Mouse (Mus musculus): ENCODE results near the gene Osgep. TPM values are rescaled to one million over a fixed set of nuclear protein-coding genes. Genes with fewer than 3 reads are reported as not detected.
A peak's percentile ranks its signal among the peaks of the same experiment; 100 is the strongest.
"Not testable (repeated sequence)": the region's sequence is repeated elsewhere in the genome, so short reads cannot be mapped to it uniquely, and the experiment has no call there.

Gene Osgep
- polyA plus RNA-seq, 1 experiment: 54.6 TPM

- H3K27ac ChIP-seq (ENCODE audit: insufficient read depth, low read depth, low read length): peak overlapping the region; percentile 89
- TF ChIP-seq CTCF (conservative IDR thresholded peaks at IDR 0.05; ENCODE audit: insufficient read depth, insufficient read length, low read depth, low read length): 0 out of 2 replicates have a peak, but pooled peaks have one; percentile 14
- not testable (repeated sequence) for H3K36me3 ChIP-seq (ENCODE audit: control insufficient read depth, insufficient read depth, low read length); DNase-seq; H3K4me1 ChIP-seq (ENCODE audit: control insufficient read depth, insufficient read depth, low read length); H3K27me3 ChIP-seq (replicated peaks; ENCODE audit: control insufficient read depth, insufficient read depth, low read length)
- 2% methylated on average over 15 of the region's 15 CpGs for WGBS
- peak overlapping the region; percentile 98 for H3K4me3 ChIP-seq (ENCODE audit: insufficient read depth, low read depth, low read length)
Observed at GRCm38 (mm10) chr14:50944668-50945033, 20.0 kb upstream of the Osgep start.

- Histone ChIP-seq H3K27me3 (replicated peaks; ENCODE audit: control insufficient read depth, insufficient read depth, low read length) (no peaks in the 10 kb centered on the region), H3K4me1 (ENCODE audit: control insufficient read depth, insufficient read depth, low read length) (peaks cover 3% of the 10 kb centered on the region; the same call in 1 of the 2 replicates), H3K27ac (ENCODE audit: insufficient read depth, low read depth, low read length) (peak within 1 kb of the TSS; percentile 89), H3K4me3 (ENCODE audit: insufficient read depth, low read depth, low read length) (peak within 1 kb of the TSS; percentile 98), H3K36me3 (ENCODE audit: control insufficient read depth, insufficient read depth, low read length) (no peaks in the 10 kb centered on the region)
- TF ChIP-seq POLR2A (IDR thresholded peaks at IDR 0.05; ENCODE audit: low read depth, low read length) (peak; percentile 99), CTCF (conservative IDR thresholded peaks at IDR 0.05; ENCODE audit: insufficient read depth, insufficient read length, low read depth, low read length) (peak; percentile 40)
- peak; percentile 98 for DNase-seq
- WGBS: 13% methylated on average over 31 of the region's 31 CpGs
Observed at GRCm38 (mm10) chr14:50943932-50944667, 19.4 kb upstream of the Osgep start, which contains the start of gene Gm49342. Gm49342 (plus strand) TSS chr14:50944517.

- no peaks in the 10 kb centered on the region for H3K27me3 ChIP-seq (replicated peaks; ENCODE audit: control insufficient read depth, insufficient read depth, low read length)
- no peak for DNase-seq
- no peak for TF ChIP-seq POLR2A (IDR thresholded peaks at IDR 0.05; ENCODE audit: low read depth, low read length)
- H3K4me3 ChIP-seq (ENCODE audit: insufficient read depth, low read depth, low read length): no peak overlapping the region
- H3K36me3 ChIP-seq (ENCODE audit: control insufficient read depth, insufficient read depth, low read length): no peaks in the 10 kb centered on the region
- H3K4me1 ChIP-seq (ENCODE audit: control insufficient read depth, insufficient read depth, low read length): peaks cover 2% of the 10 kb centered on the region; the same call in 1 of the 2 replicates
- 38% methylated on average over 2 of the region's 2 CpGs for WGBS
- H3K27ac ChIP-seq (ENCODE audit: insufficient read depth, low read depth, low read length): no peak overlapping the region
Observed at GRCm38 (mm10) chr14:50938940-50939339, 14.2 kb upstream of the Osgep start.

- no peak for TF ChIP-seq CTCF (conservative IDR thresholded peaks at IDR 0.05; ENCODE audit: insufficient read depth, insufficient read length, low read depth, low read length)
- no peak for TF ChIP-seq POLR2A (IDR thresholded peaks at IDR 0.05; ENCODE audit: low read depth, low read length)
- no peak overlapping the region for H3K4me3 ChIP-seq (ENCODE audit: insufficient read depth, low read depth, low read length)
- H3K36me3 ChIP-seq (ENCODE audit: control insufficient read depth, insufficient read depth, low read length): no peaks in the 10 kb centered on the region
- H3K27me3 ChIP-seq (replicated peaks; ENCODE audit: control insufficient read depth, insufficient read depth, low read length): no peaks in the 10 kb centered on the region
- WGBS: 90% methylated on average over 3 of the region's 3 CpGs
- no peaks in the 10 kb centered on the region for H3K4me1 ChIP-seq (ENCODE audit: control insufficient read depth, insufficient read depth, low read length)
- H3K27ac ChIP-seq (ENCODE audit: insufficient read depth, low read depth, low read length): no peak overlapping the region
- DNase-seq: no peak
Observed at GRCm38 (mm10) chr14:50938119-50938908, 13.6 kb upstream of the Osgep start.

GRCm38 (mm10) chr14:50936649-50937048, 12.0 kb upstream of the Osgep start:
- TF ChIP-seq CTCF (conservative IDR thresholded peaks at IDR 0.05; ENCODE audit: insufficient read depth, insufficient read length, low read depth, low read length): no peak
- no peak for TF ChIP-seq POLR2A (IDR thresholded peaks at IDR 0.05; ENCODE audit: low read depth, low read length)
- DNase-seq: no peak
- H3K4me3 ChIP-seq (ENCODE audit: insufficient read depth, low read depth, low read length): no peak overlapping the region
- H3K27me3 ChIP-seq (replicated peaks; ENCODE audit: control insufficient read depth, insufficient read depth, low read length): no peaks in the 10 kb centered on the region
- H3K4me1 ChIP-seq (ENCODE audit: control insufficient read depth, insufficient read depth, low read length): peaks cover under 1% of the 10 kb centered on the region; the same call in 1 of the 2 replicates
- WGBS: 33% methylated on average over 1 of the region's 1 CpGs
- H3K36me3 ChIP-seq (ENCODE audit: control insufficient read depth, insufficient read depth, low read length): no peaks in the 10 kb centered on the region
- no peak overlapping the region for H3K27ac ChIP-seq (ENCODE audit: insufficient read depth, low read depth, low read length)

GRCm38 (mm10) chr14:50931493-50932020, 6.9 kb upstream of the Osgep start:
- peak overlapping the region; percentile 73 for H3K4me3 ChIP-seq (ENCODE audit: insufficient read depth, low read depth, low read length)
- H3K4me1 ChIP-seq (ENCODE audit: control insufficient read depth, insufficient read depth, low read length): peaks cover 11% of the 10 kb centered on the region; the same call in 1 of the 2 replicates
- 10% methylated on average over 12 of the region's 12 CpGs for WGBS
- H3K36me3 ChIP-seq (ENCODE audit: control insufficient read depth, insufficient read depth, low read length): no peaks in the 10 kb centered on the region; the same call in 1 of the 2 replicates
- H3K27me3 ChIP-seq (replicated peaks; ENCODE audit: control insufficient read depth, insufficient read depth, low read length): no peaks in the 10 kb centered on the region
- no peak for DNase-seq
- TF ChIP-seq POLR2A (IDR thresholded peaks at IDR 0.05; ENCODE audit: low read depth, low read length): no peak
- no peak for TF ChIP-seq CTCF (conservative IDR thresholded peaks at IDR 0.05; ENCODE audit: insufficient read depth, insufficient read length, low read depth, low read length)
- H3K27ac ChIP-seq (ENCODE audit: insufficient read depth, low read depth, low read length): peak overlapping the region; percentile 61
